Mouse (Mus musculus) neural tube, embryonic 14.5 days (tissue): ENCODE results near the gene Rxra. TPM values are rescaled to one million over a fixed set of nuclear protein-coding genes. Genes with fewer than 3 reads are reported as not detected.

ENCODE experiments used
- ATAC-seq: fragments of 200-750 bp; cut with Nextera tagmentation; 2 replicates; pipeline ENCODE4 v1.8.0; 2017; ENCODE audit warnings: low read depth, mild to moderate bottlenecking, moderate TSS enrichment, moderate library complexity
- H3K27ac ChIP-seq: fragments of 300-500 bp; sonication (generic); 2 replicates; pipeline ENCODE4 v1.5.1; 2014; ENCODE audit warnings: low read depth, mild to moderate bottlenecking, control low read depth, low read length, moderate library complexity, mixed read lengths
- H3K27me3 ChIP-seq: fragments of 300-500 bp; sonication (generic); 2 replicates; pipeline ENCODE4 v1.6.1; 2014; ENCODE audit warnings: low read length; ENCODE audit not compliant: control insufficient read depth, insufficient read depth
- H3K36me3 ChIP-seq: fragments of 300-500 bp; sonication (generic); 2 replicates; pipeline ENCODE4 v1.6.1; 2014; ENCODE audit warnings: low read length, mixed read lengths; ENCODE audit not compliant: control insufficient read depth, insufficient read depth
- H3K4me1 ChIP-seq: fragments of 300-500 bp; sonication (generic); 2 replicates; pipeline ENCODE4 v1.6.1; 2014; ENCODE audit warnings: low read length; ENCODE audit not compliant: control insufficient read depth, insufficient read depth
- H3K4me2 ChIP-seq: fragments of 300-500 bp; sonication (generic); 2 replicates; pipeline ENCODE4 v1.6.1; 2014; ENCODE audit warnings: mild to moderate bottlenecking, low read depth, low read length, control low read depth
- H3K4me3 ChIP-seq: fragments of 300-500 bp; sonication (generic); 2 replicates; pipeline ENCODE4 v1.5.1; 2014; ENCODE audit warnings: low read depth, low read length, control low read depth, mixed read lengths
- H3K9ac ChIP-seq: fragments of 300-500 bp; sonication (generic); replicated peaks from 2 replicates; pipeline ENCODE4 v1.6.1; 2014; ENCODE audit warnings: low read depth, mild to moderate bottlenecking, control low read depth, low read length, mixed read lengths
- H3K9me3 ChIP-seq: fragments of 300-500 bp; sonication (generic); 2 replicates; pipeline ENCODE4 v1.6.1; 2016; ENCODE audit warnings: low read length; ENCODE audit not compliant: control insufficient read depth
- WGBS: fragments of 180-500 bp; shearing (Covaris S2); extraction: QIAGEN DNeasy Blood & Tissue Kit; methylation state at CpG from one replicate; pipeline ENCODE4 v1.1.7; 2014; 5-methylcytosine and 5-hydroxymethylcytosine counted together
- polyA plus RNA-seq: library from polyadenylated mRNA; unstranded; fragments of >200 nt; fragmentation: Nextera tagmentation; extraction: Ambion mirVana; gene quantifications from 2 replicates; pipeline ENCODE4 v1.2.1, GENCODE M21; 2014

Gene Rxra
- polyA plus RNA-seq, 1 experiment from 2014 or later, result 1.6 TPM

DNA sequence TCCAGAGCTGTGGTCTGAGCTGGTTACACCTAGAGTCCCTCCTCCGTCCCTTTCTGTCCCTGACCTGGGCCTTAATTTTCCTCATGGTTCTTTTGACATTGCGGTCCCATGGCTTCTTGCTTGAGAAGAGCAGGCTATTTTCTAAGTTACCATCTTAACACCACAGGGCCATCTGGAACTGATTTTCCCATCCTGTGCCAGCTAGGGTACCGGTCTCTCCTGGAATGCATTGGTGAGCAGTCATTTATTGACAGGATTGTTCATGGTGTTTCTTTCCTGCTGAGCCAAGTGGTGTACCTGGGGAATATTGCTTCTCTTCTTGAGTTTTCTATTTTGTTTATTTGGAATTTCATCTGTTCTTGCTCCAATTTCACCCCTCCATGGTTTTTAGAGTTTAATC lies 131.4 kb downstream of the Rxra start:
- WGBS, result 88% methylated on average over 3 of the region's 3 CpGs
- Histone ChIP-seq H3K27ac (no peak overlapping the region), H3K4me3 (no peak overlapping the region), H3K4me1 (no peaks in the 10 kb centered on the region), H3K4me2 (no peak overlapping the region), H3K9me3 (no peaks in the 10 kb centered on the region), H3K27me3 (no peaks in the 10 kb centered on the region), H3K9ac (no peak overlapping the region), H3K36me3 (no peaks in the 10 kb centered on the region)
- ATAC-seq, result no peak

GRCm38 (mm10) chr2:27809897-27810296 lies 133.7 kb downstream of the Rxra start:
- no peak overlapping the region for H3K27ac ChIP-seq
- no peak overlapping the region for H3K4me2 ChIP-seq
- H3K9me3 ChIP-seq, result no peaks in the 10 kb centered on the region
- ATAC-seq, result no peak
- no peaks in the 10 kb centered on the region for H3K4me1 ChIP-seq
- no peaks in the 10 kb centered on the region for H3K27me3 ChIP-seq
- no peaks in the 10 kb centered on the region for H3K36me3 ChIP-seq
- H3K4me3 ChIP-seq, result no peak overlapping the region
- H3K9ac ChIP-seq, result no peak overlapping the region
- WGBS, result 92% methylated on average over 4 of the region's 4 CpGs

Other genes starting within 250 kb of the Rxra start
- gene Vav2, start 249.4 kb upstream of the Rxra start, polyA plus RNA-seq, result 14.5 and 18.7 TPM in 2 replicates
- gene Brd3os, start 234.1 kb upstream of the Rxra start, polyA plus RNA-seq, result 39.6 and 51.2 TPM in 2 replicates
- 126 and 137 TPM in 2 replicates for gene Brd3, start 168.8 kb upstream of the Rxra start, polyA plus RNA-seq
- 37.1 and 42.5 TPM in 2 replicates for gene Wdr5, start 161.3 kb upstream of the Rxra start, polyA plus RNA-seq
- gene Col5a1, start 210.0 kb downstream of the Rxra start, polyA plus RNA-seq, result 3.6 and 22.7 TPM in 2 replicates